Mouse (Mus musculus): Measurements from ENCODE around the gene Mindy4. TPM values are rescaled to one million over a fixed set of nuclear protein-coding genes. Genes with fewer than 3 reads are reported as not detected.

Mindy4 gene
- polyA plus RNA-seq, 1 experiment: 1.0 TPM

GRCm38 (mm10) chr6:55295325-55295724 is 92.1 kb downstream of the Mindy4 start:
- Histone ChIP-seq H3K4me1 (ENCODE audit: control insufficient read depth, insufficient read depth, insufficient read length) (no peaks in the 10 kb centered on the region), H3K4me3 (ENCODE audit: extremely low read depth, insufficient read depth, insufficient read length) (no peak overlapping the region), H3K27me3 (ENCODE audit: control insufficient read depth, insufficient read depth, low read length) (no peaks in the 10 kb centered on the region), H3K27ac (ENCODE audit: insufficient read depth, low read length) (no peak overlapping the region), H3K36me3 (ENCODE audit: control insufficient read depth, insufficient read depth, low read length) (no peaks in the 10 kb centered on the region)
- WGBS: 90% methylated on average over 1 of the region's 1 CpGs
- TF ChIP-seq POLR2A (IDR thresholded peaks at IDR 0.05; ENCODE audit: low read depth, low read length) (no peak), CTCF (IDR thresholded peaks at IDR 0.05; ENCODE audit: extremely low read depth, insufficient read depth, insufficient read length, insufficient replicate concordance) (no peak)
- no peak for DNase-seq (ENCODE audit: low read depth in 1 of 2, low spot score in 2 of 2)

GRCm38 (mm10) chr6:55299482-55299881 is 96.3 kb downstream of the Mindy4 start:
- WGBS: 69% methylated on average over 8 of the region's 8 CpGs
- H3K27ac ChIP-seq (ENCODE audit: insufficient read depth, low read length): no peak overlapping the region
- no peak for DNase-seq (ENCODE audit: low read depth in 1 of 2, low spot score in 2 of 2)
- TF ChIP-seq CTCF (IDR thresholded peaks at IDR 0.05; ENCODE audit: extremely low read depth, insufficient read depth, insufficient read length, insufficient replicate concordance) (no peak), POLR2A (IDR thresholded peaks at IDR 0.05; ENCODE audit: low read depth, low read length) (no peak)
- no peaks in the 10 kb centered on the region for H3K36me3 ChIP-seq (ENCODE audit: control insufficient read depth, insufficient read depth, low read length)
- H3K4me1 ChIP-seq (ENCODE audit: control insufficient read depth, insufficient read depth, insufficient read length): no peaks in the 10 kb centered on the region
- H3K27me3 ChIP-seq (ENCODE audit: control insufficient read depth, insufficient read depth, low read length): no peaks in the 10 kb centered on the region
- no peak overlapping the region for H3K4me3 ChIP-seq (ENCODE audit: extremely low read depth, insufficient read depth, insufficient read length)

- H3K36me3 ChIP-seq (ENCODE audit: control insufficient read depth, insufficient read depth, low read length): no peaks in the 10 kb centered on the region
- H3K4me1 ChIP-seq (ENCODE audit: control insufficient read depth, insufficient read depth, insufficient read length): no peaks in the 10 kb centered on the region
- 90% methylated on average over 2 of the region's 2 CpGs for WGBS
- no peak overlapping the region for H3K4me3 ChIP-seq (ENCODE audit: extremely low read depth, insufficient read depth, insufficient read length)
- no peak overlapping the region for H3K27ac ChIP-seq (ENCODE audit: insufficient read depth, low read length)
- no peak for TF ChIP-seq CTCF (IDR thresholded peaks at IDR 0.05; ENCODE audit: extremely low read depth, insufficient read depth, insufficient read length, insufficient replicate concordance)
- no peak for TF ChIP-seq POLR2A (IDR thresholded peaks at IDR 0.05; ENCODE audit: low read depth, low read length)
- DNase-seq (ENCODE audit: low read depth in 1 of 2, low spot score in 2 of 2): no peak
- no peaks in the 10 kb centered on the region for H3K27me3 ChIP-seq (ENCODE audit: control insufficient read depth, insufficient read depth, low read length)
Observed at GRCm38 (mm10) chr6:55299917-55300316, 96.7 kb downstream of the Mindy4 start.

GRCm38 (mm10) chr6:55300704-55301103 is 97.5 kb downstream of the Mindy4 start:
- Histone ChIP-seq H3K4me1 (ENCODE audit: control insufficient read depth, insufficient read depth, insufficient read length) (no peaks in the 10 kb centered on the region), H3K27me3 (ENCODE audit: control insufficient read depth, insufficient read depth, low read length) (no peaks in the 10 kb centered on the region), H3K36me3 (ENCODE audit: control insufficient read depth, insufficient read depth, low read length) (no peaks in the 10 kb centered on the region), H3K4me3 (ENCODE audit: extremely low read depth, insufficient read depth, insufficient read length) (no peak overlapping the region), H3K27ac (ENCODE audit: insufficient read depth, low read length) (no peak overlapping the region)
- DNase-seq (ENCODE audit: low read depth in 1 of 2, low spot score in 2 of 2): no peak
- 73% methylated on average over 11 of the region's 11 CpGs for WGBS
- TF ChIP-seq POLR2A (IDR thresholded peaks at IDR 0.05; ENCODE audit: low read depth, low read length): no peak
- TF ChIP-seq CTCF (IDR thresholded peaks at IDR 0.05; ENCODE audit: extremely low read depth, insufficient read depth, insufficient read length, insufficient replicate concordance): no peak

GRCm38 (mm10) chr6:55310179-55310578 is 107.0 kb downstream of the Mindy4 start:
- TF ChIP-seq POLR2A (IDR thresholded peaks at IDR 0.05; ENCODE audit: low read depth, low read length) (no peak), CTCF (IDR thresholded peaks at IDR 0.05; ENCODE audit: extremely low read depth, insufficient read depth, insufficient read length, insufficient replicate concordance) (no peak)
- no peak for DNase-seq (ENCODE audit: low read depth in 1 of 2, low spot score in 2 of 2)
- Histone ChIP-seq H3K36me3 (ENCODE audit: control insufficient read depth, insufficient read depth, low read length) (no peaks in the 10 kb centered on the region), H3K27ac (ENCODE audit: insufficient read depth, low read length) (no peak overlapping the region), H3K4me1 (ENCODE audit: control insufficient read depth, insufficient read depth, insufficient read length) (no peaks in the 10 kb centered on the region), H3K4me3 (ENCODE audit: extremely low read depth, insufficient read depth, insufficient read length) (no peak overlapping the region), H3K27me3 (ENCODE audit: control insufficient read depth, insufficient read depth, low read length) (no peaks in the 10 kb centered on the region)
- WGBS: 89% methylated on average over 2 of the region's 2 CpGs

GRCm38 (mm10) chr6:55311962-55312361 is 108.8 kb downstream of the Mindy4 start:
- no peaks in the 10 kb centered on the region for H3K4me1 ChIP-seq (ENCODE audit: control insufficient read depth, insufficient read depth, insufficient read length)
- WGBS: 89% methylated on average over 5 of the region's 5 CpGs
- TF ChIP-seq POLR2A (IDR thresholded peaks at IDR 0.05; ENCODE audit: low read depth, low read length): no peak
- TF ChIP-seq CTCF (IDR thresholded peaks at IDR 0.05; ENCODE audit: extremely low read depth, insufficient read depth, insufficient read length, insufficient replicate concordance): no peak
- no peaks in the 10 kb centered on the region for H3K27me3 ChIP-seq (ENCODE audit: control insufficient read depth, insufficient read depth, low read length)
- no peak overlapping the region for H3K4me3 ChIP-seq (ENCODE audit: extremely low read depth, insufficient read depth, insufficient read length)
- no peaks in the 10 kb centered on the region for H3K36me3 ChIP-seq (ENCODE audit: control insufficient read depth, insufficient read depth, low read length)
- no peak for DNase-seq (ENCODE audit: low read depth in 1 of 2, low spot score in 2 of 2)
- H3K27ac ChIP-seq (ENCODE audit: insufficient read depth, low read length): no peak overlapping the region

- no peak overlapping the region for H3K27ac ChIP-seq (ENCODE audit: insufficient read depth, low read length)
- DNase-seq (ENCODE audit: low read depth in 1 of 2, low spot score in 2 of 2): no peak
- WGBS: 77% methylated on average over 4 of the region's 4 CpGs
- H3K4me1 ChIP-seq (ENCODE audit: control insufficient read depth, insufficient read depth, insufficient read length): no peaks in the 10 kb centered on the region
- TF ChIP-seq CTCF (IDR thresholded peaks at IDR 0.05; ENCODE audit: extremely low read depth, insufficient read depth, insufficient read length, insufficient replicate concordance) (no peak), POLR2A (IDR thresholded peaks at IDR 0.05; ENCODE audit: low read depth, low read length) (no peak)
- no peaks in the 10 kb centered on the region for H3K27me3 ChIP-seq (ENCODE audit: control insufficient read depth, insufficient read depth, low read length)
- H3K36me3 ChIP-seq (ENCODE audit: control insufficient read depth, insufficient read depth, low read length): no peaks in the 10 kb centered on the region
- no peak overlapping the region for H3K4me3 ChIP-seq (ENCODE audit: extremely low read depth, insufficient read depth, insufficient read length)
Observed at GRCm38 (mm10) chr6:55313893-55314292, 110.7 kb downstream of the Mindy4 start.
